Mouse (Mus musculus): ENCODE data around the gene Tmem106c. TPM values are rescaled to one million over a fixed set of nuclear protein-coding genes. Genes with fewer than 3 reads are reported as not detected.

Gene Tmem106c
- polyA plus RNA-seq, 1 experiment: 11.5 TPM

DNA sequence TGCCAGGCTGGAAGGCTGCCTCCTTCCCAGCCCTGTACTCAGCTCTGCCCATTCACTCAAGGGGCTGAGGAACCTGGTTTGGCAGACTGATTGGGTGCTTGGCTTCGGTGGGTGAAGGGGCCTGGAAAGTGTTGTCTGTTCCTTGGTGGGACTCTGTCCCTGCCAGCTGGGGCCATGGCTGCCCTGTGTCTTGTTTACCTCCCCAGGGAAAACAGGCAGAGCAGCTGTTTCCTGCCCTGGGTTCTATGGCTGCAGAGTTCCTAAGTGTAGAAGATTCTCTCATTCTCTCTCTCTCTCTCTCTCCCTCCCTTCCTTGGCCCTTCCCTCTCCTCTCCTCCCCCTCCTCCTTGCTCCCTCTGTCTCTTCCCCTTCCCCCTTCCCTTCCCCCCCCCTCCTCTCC lies 8.7 kb upstream of the Tmem106c start:
- Histone ChIP-seq H3K79me2 (ENCODE audit: control insufficient read depth, insufficient read depth) (no peaks in the 10 kb centered on the region), H3K4me2 (ENCODE audit: low read depth) (peak overlapping the region; percentile 22), H3ac (ENCODE audit: control insufficient read depth, insufficient read length) (no peak overlapping the region), H3K4me3 (no peak overlapping the region), H3K27me3 (ENCODE audit: control insufficient read depth, insufficient read depth, insufficient read length) (peaks cover 31% of the 10 kb centered on the region), H3K36me3 (ENCODE audit: control insufficient read depth, insufficient read depth) (no peaks in the 10 kb centered on the region)
- peak in 1 of 3 experiments; percentile 10 for TF ChIP-seq MYOG (IDR thresholded peaks at IDR 0.05; ENCODE audit: control insufficient read depth in 1 of 3, insufficient read depth in 1 of 3, insufficient read length in 2 of 3, low read depth in 2 of 3)
- no peak for TF ChIP-seq CEBPB (IDR thresholded peaks at IDR 0.05; ENCODE audit: insufficient read depth, poor library complexity, severe bottlenecking)
- no peak for TF ChIP-seq E2F4 (IDR thresholded peaks at IDR 0.05; ENCODE audit: insufficient read depth)
- no peak for TF ChIP-seq TCF3 (IDR thresholded peaks at IDR 0.05; ENCODE audit: insufficient read length, low read depth)
- no peak for TF ChIP-seq MAX (IDR thresholded peaks at IDR 0.05; ENCODE audit: low read depth)
- TF ChIP-seq USF1 (IDR thresholded peaks at IDR 0.05; ENCODE audit: low read depth): no peak
- TF ChIP-seq POLR2AphosphoS2 (IDR thresholded peaks at IDR 0.05; ENCODE audit: insufficient read length, low read depth): no peak
- TF ChIP-seq POLR2A (IDR thresholded peaks at IDR 0.05; ENCODE audit: insufficient read length, low read depth): no peak

DNA sequence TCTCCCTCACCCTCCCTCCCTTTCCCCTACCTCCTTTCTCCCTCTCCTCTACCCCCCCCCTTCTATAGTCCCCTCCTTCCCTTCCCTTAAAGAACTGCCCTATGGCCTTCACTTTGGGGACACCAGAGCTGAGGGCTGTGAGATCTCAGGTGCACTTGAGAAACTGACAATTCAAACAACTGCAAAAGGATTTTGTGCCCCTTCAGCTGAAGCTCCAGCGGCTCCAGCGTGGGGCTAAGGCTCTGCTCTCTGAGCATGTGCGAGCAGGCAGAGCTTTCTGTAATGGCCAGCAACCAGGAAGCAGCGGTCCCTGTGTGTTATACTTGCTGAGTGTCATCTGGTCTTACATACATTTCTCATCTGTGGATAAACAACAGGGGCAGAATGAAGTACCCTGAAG lies 8.3 kb upstream of the Tmem106c start:
- no peak for TF ChIP-seq POLR2A (IDR thresholded peaks at IDR 0.05; ENCODE audit: insufficient read length, low read depth)
- TF ChIP-seq MYOD1 (IDR thresholded peaks at IDR 0.05; ENCODE audit: control insufficient read depth in 1 of 3, insufficient read length in 2 of 3, low read depth in 2 of 3): no peak
- Histone ChIP-seq H3K36me3 (ENCODE audit: control insufficient read depth, insufficient read depth) (no peaks in the 10 kb centered on the region), H3K4me3 (no peak overlapping the region), H3K27me3 (ENCODE audit: control insufficient read depth, insufficient read depth, insufficient read length) (peaks cover 31% of the 10 kb centered on the region), H3K79me2 (ENCODE audit: control insufficient read depth, insufficient read depth) (no peaks in the 10 kb centered on the region), H3ac (ENCODE audit: control insufficient read depth, insufficient read length) (no peak overlapping the region), H3K4me2 (ENCODE audit: low read depth) (peak overlapping the region; percentile 46)

DNA sequence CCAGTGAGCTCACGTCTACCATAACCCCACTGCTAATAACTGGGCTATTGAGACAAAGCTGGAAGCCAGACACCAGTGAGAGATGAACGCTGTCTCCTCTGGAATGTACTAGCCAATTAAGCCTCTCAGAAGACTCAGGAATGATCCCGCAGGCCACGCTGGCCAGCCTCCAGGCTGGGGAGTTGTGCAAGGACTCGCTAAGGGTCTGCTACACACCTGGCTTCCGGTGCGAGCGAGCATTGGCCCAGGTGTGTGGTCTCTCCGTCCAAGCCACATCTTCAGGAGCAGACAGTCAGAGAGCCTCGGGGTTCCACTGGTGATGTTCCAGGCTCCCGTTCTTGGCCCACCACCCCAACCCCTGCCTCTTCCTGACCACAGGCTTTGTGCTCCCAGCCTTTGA lies 7.6 kb upstream of the Tmem106c start:
- TF ChIP-seq MAX (IDR thresholded peaks at IDR 0.05; ENCODE audit: low read depth) (no peak), MYOG (IDR thresholded peaks at IDR 0.05; ENCODE audit: control insufficient read depth in 1 of 3, insufficient read depth in 1 of 3, insufficient read length in 2 of 3, low read depth in 2 of 3) (no peak), POLR2A (IDR thresholded peaks at IDR 0.05; ENCODE audit: insufficient read length, low read depth) (no peak), SRF (IDR thresholded peaks at IDR 0.05; ENCODE audit: control insufficient read depth, insufficient read length, low read depth) (no peak), TCF12 (IDR thresholded peaks at IDR 0.05; ENCODE audit: insufficient read depth, poor library complexity, severe bottlenecking) (no peak), POLR2AphosphoS2 (IDR thresholded peaks at IDR 0.05; ENCODE audit: insufficient read length, low read depth) (no peak), REST (IDR thresholded peaks at IDR 0.05; ENCODE audit: insufficient read depth, insufficient read length) (no peak), MYOD1 (IDR thresholded peaks at IDR 0.05; ENCODE audit: control insufficient read depth in 1 of 3, insufficient read length in 2 of 3, low read depth in 2 of 3) (no peak), USF1 (IDR thresholded peaks at IDR 0.05; ENCODE audit: low read depth) (no peak), CEBPB (IDR thresholded peaks at IDR 0.05; ENCODE audit: insufficient read depth, poor library complexity, severe bottlenecking) (no peak)

DNA sequence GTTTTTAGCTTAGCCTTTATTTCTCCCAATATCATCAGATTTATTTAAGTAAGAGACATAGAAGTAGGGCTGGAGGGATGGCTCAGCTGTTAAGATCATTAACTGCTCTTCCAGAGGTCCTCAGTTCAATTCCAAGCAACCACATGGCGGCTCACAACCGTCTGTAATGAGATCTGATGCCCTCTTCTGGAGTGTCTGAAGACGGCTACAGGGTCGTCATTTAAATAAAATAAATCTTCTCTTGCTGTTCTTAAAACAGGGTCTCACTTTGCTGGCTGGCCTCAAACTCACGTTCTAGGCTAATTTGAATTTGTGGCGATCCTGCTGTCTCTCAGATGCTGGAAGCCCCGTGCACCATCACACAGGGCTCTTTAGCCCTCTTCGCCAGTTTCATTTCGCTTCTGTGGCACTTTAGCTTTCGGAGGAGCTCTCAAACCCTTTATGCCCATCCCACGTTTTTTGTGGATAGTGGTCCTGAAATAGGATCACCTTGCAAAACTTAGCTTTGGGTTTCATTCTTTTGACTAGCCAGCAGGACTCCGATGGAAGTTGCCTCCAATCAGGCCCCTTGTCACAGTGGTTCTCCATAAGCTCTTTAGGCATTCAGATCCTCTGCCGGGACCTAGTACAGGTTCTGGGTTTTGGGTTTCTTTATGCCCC lies 541 bp upstream of the Tmem106c start:
- peaks cover 3% of the 10 kb centered on the region for H3K27me3 ChIP-seq (ENCODE audit: control insufficient read depth, insufficient read depth, insufficient read length)
- H3K79me2 ChIP-seq (ENCODE audit: control insufficient read depth, insufficient read depth): no peaks in the 10 kb centered on the region
- no peak for TF ChIP-seq MYOG (IDR thresholded peaks at IDR 0.05; ENCODE audit: control insufficient read depth in 1 of 3, insufficient read depth in 1 of 3, insufficient read length in 2 of 3, low read depth in 2 of 3)
- no peaks in the 10 kb centered on the region for H3K36me3 ChIP-seq (ENCODE audit: control insufficient read depth, insufficient read depth)
- H3K4me3 ChIP-seq: peak overlapping the region; percentile 31
- H3ac ChIP-seq (ENCODE audit: control insufficient read depth, insufficient read length): peak overlapping the region; percentile 17
- peak overlapping the region; percentile 94 for H3K4me2 ChIP-seq (ENCODE audit: low read depth)

More for the DNA sequence above, 7.6 kb upstream of the Tmem106c start:
- no peak overlapping the region for H3K4me3 ChIP-seq
- no peaks in the 10 kb centered on the region for H3K36me3 ChIP-seq (ENCODE audit: control insufficient read depth, insufficient read depth)
- no peaks in the 10 kb centered on the region for H3K79me2 ChIP-seq (ENCODE audit: control insufficient read depth, insufficient read depth)
- no peak overlapping the region for H3ac ChIP-seq (ENCODE audit: control insufficient read depth, insufficient read length)
- H3K4me2 ChIP-seq (ENCODE audit: low read depth): no peak overlapping the region
- peaks cover 31% of the 10 kb centered on the region for H3K27me3 ChIP-seq (ENCODE audit: control insufficient read depth, insufficient read depth, insufficient read length)

DNA sequence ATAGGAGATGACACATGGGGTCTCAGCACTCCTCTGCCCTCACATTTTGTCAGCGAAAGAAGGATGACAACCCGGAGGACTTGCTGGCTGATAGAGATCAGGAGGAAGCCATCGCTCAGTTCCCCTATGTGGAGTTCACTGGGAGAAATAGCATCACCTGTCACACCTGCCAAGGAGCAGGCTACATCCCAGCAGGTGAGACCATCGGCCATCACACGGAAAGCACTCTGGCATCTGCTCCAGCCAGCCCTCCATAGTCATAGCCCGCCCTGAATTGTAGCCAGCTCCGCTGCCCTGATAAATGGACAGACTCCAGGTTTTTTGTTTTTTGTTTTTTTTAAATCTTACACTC lies 812 bp downstream of the Tmem106c start:
- H3K27me3 ChIP-seq (ENCODE audit: control insufficient read depth, insufficient read depth, insufficient read length): peaks cover 11% of the 10 kb centered on the region
- H3ac ChIP-seq (ENCODE audit: control insufficient read depth, insufficient read length): peak overlapping the region; percentile 17
- no peaks in the 10 kb centered on the region for H3K79me2 ChIP-seq (ENCODE audit: control insufficient read depth, insufficient read depth)
- peak overlapping the region; percentile 31 for H3K4me3 ChIP-seq
- TF ChIP-seq E2F4 (IDR thresholded peaks at IDR 0.05; ENCODE audit: insufficient read depth) (no peak), POLR2AphosphoS2 (IDR thresholded peaks at IDR 0.05; ENCODE audit: insufficient read length, low read depth) (no peak), MYOG (IDR thresholded peaks at IDR 0.05; ENCODE audit: control insufficient read depth in 1 of 3, insufficient read depth in 1 of 3, insufficient read length in 2 of 3, low read depth in 2 of 3) (no peak), USF1 (IDR thresholded peaks at IDR 0.05; ENCODE audit: low read depth) (no peak), MAX (IDR thresholded peaks at IDR 0.05; ENCODE audit: low read depth) (no peak), MYOD1 (IDR thresholded peaks at IDR 0.05; ENCODE audit: control insufficient read depth in 1 of 3, insufficient read length in 2 of 3, low read depth in 2 of 3) (no peak), REST (IDR thresholded peaks at IDR 0.05; ENCODE audit: insufficient read depth, insufficient read length) (no peak), POLR2A (IDR thresholded peaks at IDR 0.05; ENCODE audit: insufficient read length, low read depth) (no peak), TCF3 (IDR thresholded peaks at IDR 0.05; ENCODE audit: insufficient read length, low read depth) (no peak), TCF12 (IDR thresholded peaks at IDR 0.05; ENCODE audit: insufficient read depth, poor library complexity, severe bottlenecking) (no peak), SRF (IDR thresholded peaks at IDR 0.05; ENCODE audit: control insufficient read depth, insufficient read length, low read depth) (no peak), CEBPB (IDR thresholded peaks at IDR 0.05; ENCODE audit: insufficient read depth, poor library complexity, severe bottlenecking) (no peak)
- peak overlapping the region; percentile 76 for H3K4me2 ChIP-seq (ENCODE audit: low read depth)
- no peaks in the 10 kb centered on the region for H3K36me3 ChIP-seq (ENCODE audit: control insufficient read depth, insufficient read depth)
